Mouse (Mus musculus): Measurements from ENCODE around the gene Rbm47. TPM values are rescaled to one million over a fixed set of nuclear protein-coding genes. Genes with fewer than 3 reads are reported as not detected.

Rbm47 gene
- polyA plus RNA-seq, 1 experiment from 2014 or later: 0.37 TPM

DNA sequence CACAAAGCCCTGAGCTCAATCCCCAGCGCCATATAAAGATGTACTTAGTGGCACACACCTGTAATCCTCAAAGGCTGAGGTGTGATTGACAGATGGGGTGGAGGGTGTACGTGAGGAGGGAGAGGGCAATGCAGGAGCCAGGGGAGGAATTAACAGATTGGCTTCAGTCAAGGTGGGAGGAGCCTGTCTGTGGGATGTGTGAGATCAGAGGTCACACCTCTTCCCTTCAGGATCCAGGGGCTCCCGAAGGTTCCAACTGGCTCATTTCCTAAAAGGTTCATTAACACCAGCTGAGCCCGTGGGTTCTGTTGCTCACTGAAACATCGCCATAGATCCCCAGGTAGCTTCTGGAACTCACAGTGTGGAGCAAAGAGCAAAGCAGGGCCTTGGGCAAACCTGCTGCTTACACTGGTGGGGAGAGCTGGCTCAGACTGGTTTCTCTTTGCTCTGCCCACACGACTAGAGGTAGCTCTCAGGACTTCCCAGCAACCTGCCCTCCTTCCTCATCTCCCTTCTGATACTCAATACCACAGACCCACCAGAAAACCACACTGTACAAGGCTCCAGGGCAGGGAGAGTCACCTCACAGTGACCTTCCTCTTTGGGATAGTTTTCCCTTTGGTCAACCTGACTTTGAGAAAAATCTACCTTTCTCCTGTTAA is 33.2 kb downstream of the Rbm47 start:
- Histone ChIP-seq H3K4me2 (ENCODE audit: low read depth, low read length) (no peak overlapping the region), H3K4me3 (ENCODE audit: low read depth, low read length) (no peak overlapping the region), H3K9ac (replicated peaks; ENCODE audit: low read depth, low read length) (no peak overlapping the region), H3K27me3 (ENCODE audit: control insufficient read depth, insufficient read depth, low read length) (no peaks in the 10 kb centered on the region), H3K4me1 (ENCODE audit: control insufficient read depth, insufficient read depth, low read length) (no peaks in the 10 kb centered on the region), H3K36me3 (ENCODE audit: control insufficient read depth, insufficient read depth, low read length) (no peaks in the 10 kb centered on the region), H3K27ac (ENCODE audit: low read depth, low read length) (no peak overlapping the region), H3K9me3 (ENCODE audit: control insufficient read depth, low read length) (no peaks in the 10 kb centered on the region)
- WGBS: 29% methylated on average over 6 of the region's 6 CpGs
- no peak for ATAC-seq (ENCODE audit: low read depth)

DNA sequence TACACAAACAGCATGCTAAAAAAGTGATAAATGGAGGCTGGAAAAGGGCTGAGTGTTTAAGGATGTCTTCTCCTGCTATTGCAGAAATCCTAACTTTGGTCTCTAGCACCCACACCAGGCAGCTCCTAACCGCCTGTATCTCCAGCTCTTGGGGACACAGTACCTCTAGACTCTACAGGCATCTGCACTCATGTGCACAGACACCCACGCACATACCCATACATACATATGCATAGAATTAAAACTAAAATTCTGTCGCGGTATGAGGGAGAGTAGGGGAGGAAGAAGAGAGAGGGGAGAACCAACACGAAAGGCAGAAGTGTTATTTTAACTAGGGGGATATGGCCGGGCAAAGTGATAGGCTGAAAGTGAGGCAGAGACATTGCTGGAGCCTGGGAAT is 33.7 kb downstream of the Rbm47 start:
- Histone ChIP-seq H3K36me3 (ENCODE audit: control insufficient read depth, insufficient read depth, low read length) (no peaks in the 10 kb centered on the region), H3K27ac (ENCODE audit: low read depth, low read length) (no peak overlapping the region), H3K4me1 (ENCODE audit: control insufficient read depth, insufficient read depth, low read length) (no peaks in the 10 kb centered on the region), H3K4me3 (ENCODE audit: low read depth, low read length) (no peak overlapping the region), H3K4me2 (ENCODE audit: low read depth, low read length) (no peak overlapping the region), H3K27me3 (ENCODE audit: control insufficient read depth, insufficient read depth, low read length) (no peaks in the 10 kb centered on the region), H3K9ac (replicated peaks; ENCODE audit: low read depth, low read length) (no peak overlapping the region), H3K9me3 (ENCODE audit: control insufficient read depth, low read length) (no peaks in the 10 kb centered on the region)
- WGBS: 71% methylated on average over 6 of the region's 6 CpGs
- no peak for ATAC-seq (ENCODE audit: low read depth)

DNA sequence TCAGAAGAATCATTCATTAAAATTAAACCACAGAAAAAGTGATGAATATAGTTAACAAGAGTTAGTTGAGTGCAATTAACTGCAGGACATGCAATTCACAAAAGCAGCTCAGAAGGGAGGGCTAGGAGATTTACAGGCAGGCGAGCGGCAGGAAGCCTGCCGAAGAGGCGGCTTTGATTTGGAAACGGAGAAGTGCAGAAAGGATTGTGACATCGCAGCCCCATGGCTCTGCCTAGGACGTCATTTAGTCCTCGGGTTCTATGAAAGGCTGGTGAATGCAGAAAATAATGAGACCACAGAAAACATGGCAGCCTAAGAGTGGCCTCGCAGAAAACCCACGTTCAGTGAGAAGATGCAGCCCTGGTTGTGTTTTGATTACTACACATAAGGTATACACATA is 34.3 kb downstream of the Rbm47 start:
- no peak for ATAC-seq (ENCODE audit: low read depth)
- H3K4me3 ChIP-seq (ENCODE audit: low read depth, low read length): no peak overlapping the region
- H3K27me3 ChIP-seq (ENCODE audit: control insufficient read depth, insufficient read depth, low read length): no peaks in the 10 kb centered on the region
- WGBS: 11% methylated on average over 10 of the region's 10 CpGs
- no peak overlapping the region for H3K4me2 ChIP-seq (ENCODE audit: low read depth, low read length)
- H3K36me3 ChIP-seq (ENCODE audit: control insufficient read depth, insufficient read depth, low read length): no peaks in the 10 kb centered on the region
- H3K9me3 ChIP-seq (ENCODE audit: control insufficient read depth, low read length): no peaks in the 10 kb centered on the region
- no peaks in the 10 kb centered on the region for H3K4me1 ChIP-seq (ENCODE audit: control insufficient read depth, insufficient read depth, low read length)
- no peak overlapping the region for H3K27ac ChIP-seq (ENCODE audit: low read depth, low read length)
- H3K9ac ChIP-seq (replicated peaks; ENCODE audit: low read depth, low read length): no peak overlapping the region

DNA sequence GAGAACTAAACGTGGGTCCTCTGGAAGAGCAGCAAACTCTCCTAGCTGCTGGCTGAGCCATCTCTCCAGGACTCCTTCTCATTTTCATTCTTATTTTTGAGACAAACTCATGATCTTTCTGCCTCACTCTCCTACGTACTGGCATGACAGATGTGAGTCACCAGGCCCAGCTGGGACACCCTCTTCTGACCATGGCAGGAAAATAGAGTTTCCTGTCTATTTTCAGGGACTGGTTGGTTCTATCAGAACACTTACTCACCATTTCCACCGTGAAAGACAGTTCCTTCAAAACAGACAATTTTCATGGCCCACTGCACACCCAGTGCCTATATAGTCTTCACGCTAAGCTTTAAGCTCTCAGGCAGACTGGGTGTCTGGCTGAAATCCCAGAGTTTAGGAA is 35.7 kb downstream of the Rbm47 start:
- Histone ChIP-seq H3K4me2 (ENCODE audit: low read depth, low read length) (no peak overlapping the region), H3K4me1 (ENCODE audit: control insufficient read depth, insufficient read depth, low read length) (no peaks in the 10 kb centered on the region), H3K9ac (replicated peaks; ENCODE audit: low read depth, low read length) (no peak overlapping the region), H3K9me3 (ENCODE audit: control insufficient read depth, low read length) (no peaks in the 10 kb centered on the region), H3K27ac (ENCODE audit: low read depth, low read length) (no peak overlapping the region), H3K36me3 (ENCODE audit: control insufficient read depth, insufficient read depth, low read length) (no peaks in the 10 kb centered on the region), H3K27me3 (ENCODE audit: control insufficient read depth, insufficient read depth, low read length) (no peaks in the 10 kb centered on the region), H3K4me3 (ENCODE audit: low read depth, low read length) (no peak overlapping the region)
- ATAC-seq (ENCODE audit: low read depth): no peak
- WGBS: 58% methylated on average over 4 of the region's 4 CpGs

DNA sequence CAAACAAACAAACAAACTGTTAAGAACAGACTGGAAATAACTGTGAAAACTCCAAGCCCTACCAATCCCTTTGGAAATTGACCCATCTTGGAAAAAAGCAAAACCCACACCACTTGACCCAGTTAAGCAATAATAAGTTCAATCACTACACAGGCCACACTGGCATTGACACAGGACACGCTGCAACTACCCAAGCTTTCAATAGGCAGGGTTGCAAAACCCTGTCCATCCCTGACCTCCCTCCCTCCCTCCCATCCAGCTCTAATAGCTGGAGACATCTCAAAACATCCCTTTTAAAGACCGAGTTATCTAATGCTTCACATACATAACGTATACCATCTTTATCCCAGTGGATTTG is 37.1 kb downstream of the Rbm47 start:
- no peak overlapping the region for H3K9ac ChIP-seq (replicated peaks; ENCODE audit: low read depth, low read length)
- no peak overlapping the region for H3K4me3 ChIP-seq (ENCODE audit: low read depth, low read length)
- H3K4me1 ChIP-seq (ENCODE audit: control insufficient read depth, insufficient read depth, low read length): no peaks in the 10 kb centered on the region
- H3K4me2 ChIP-seq (ENCODE audit: low read depth, low read length): no peak overlapping the region
- WGBS: 80% methylated on average over 3 of the region's 3 CpGs
- ATAC-seq (ENCODE audit: low read depth): no peak
- H3K36me3 ChIP-seq (ENCODE audit: control insufficient read depth, insufficient read depth, low read length): no peaks in the 10 kb centered on the region
- H3K27ac ChIP-seq (ENCODE audit: low read depth, low read length): no peak overlapping the region
- no peaks in the 10 kb centered on the region for H3K27me3 ChIP-seq (ENCODE audit: control insufficient read depth, insufficient read depth, low read length)
- no peaks in the 10 kb centered on the region for H3K9me3 ChIP-seq (ENCODE audit: control insufficient read depth, low read length)

DNA sequence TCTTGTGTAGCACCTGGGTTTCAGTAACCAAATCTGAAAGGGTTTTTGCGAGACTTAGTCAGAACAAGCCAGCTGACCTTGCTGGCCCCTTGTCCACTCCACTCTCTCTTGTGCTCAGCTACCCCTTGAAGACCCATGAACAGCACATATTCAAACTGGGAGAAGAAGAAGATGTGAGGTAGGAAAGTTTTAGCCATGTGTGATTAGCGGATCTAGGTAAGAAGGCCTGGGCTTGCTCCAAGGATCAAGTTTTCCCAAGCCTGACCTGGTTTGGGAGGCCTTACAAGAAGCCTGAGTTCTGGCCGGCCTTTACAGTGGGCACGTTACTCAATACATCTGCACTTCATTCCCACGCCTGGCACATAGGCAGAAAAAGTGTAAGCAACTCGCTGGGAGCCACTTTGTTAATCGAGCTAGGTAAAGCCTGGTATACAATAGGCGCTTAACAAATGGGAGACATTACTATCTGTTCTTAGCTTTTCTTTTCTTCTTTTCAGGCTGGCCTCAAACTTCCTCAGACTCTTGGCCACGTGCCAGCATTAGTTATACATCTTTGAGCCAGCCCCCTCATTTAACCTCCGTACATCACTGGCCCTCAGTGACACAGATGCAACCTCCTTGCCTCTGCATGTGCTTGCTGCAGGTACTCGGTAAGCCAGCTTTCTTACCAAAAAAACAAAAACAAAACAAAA is 37.6 kb downstream of the Rbm47 start:
- no peaks in the 10 kb centered on the region for H3K27me3 ChIP-seq (ENCODE audit: control insufficient read depth, insufficient read depth, low read length)
- 57% methylated on average over 11 of the region's 11 CpGs for WGBS
- no peaks in the 10 kb centered on the region for H3K9me3 ChIP-seq (ENCODE audit: control insufficient read depth, low read length)

DNA sequence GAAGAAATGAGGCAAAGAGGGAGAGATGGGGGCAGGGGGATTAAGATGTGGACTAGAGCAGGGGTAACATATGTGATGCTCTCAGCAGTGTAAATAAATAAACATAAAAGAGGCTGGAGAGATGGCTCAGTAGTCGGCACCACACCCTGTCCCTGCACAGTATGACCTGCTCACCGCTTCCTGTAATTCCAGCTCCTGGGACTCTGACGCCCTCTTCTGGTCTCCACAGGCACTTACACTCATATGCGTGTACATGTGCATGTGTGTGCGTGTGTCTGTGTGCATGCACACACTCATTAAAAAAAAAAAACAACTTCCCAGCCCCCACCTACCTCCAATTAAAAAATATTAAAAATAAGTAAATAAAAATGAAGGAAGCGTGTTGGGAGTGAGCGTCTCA is 38.3 kb downstream of the Rbm47 start:
- no peak for ATAC-seq (ENCODE audit: low read depth)
- Histone ChIP-seq H3K4me3 (ENCODE audit: low read depth, low read length) (no peak overlapping the region), H3K4me1 (ENCODE audit: control insufficient read depth, insufficient read depth, low read length) (no peaks in the 10 kb centered on the region), H3K9ac (replicated peaks; ENCODE audit: low read depth, low read length) (no peak overlapping the region), H3K27me3 (ENCODE audit: control insufficient read depth, insufficient read depth, low read length) (no peaks in the 10 kb centered on the region), H3K27ac (ENCODE audit: low read depth, low read length) (no peak overlapping the region), H3K36me3 (ENCODE audit: control insufficient read depth, insufficient read depth, low read length) (no peaks in the 10 kb centered on the region), H3K9me3 (ENCODE audit: control insufficient read depth, low read length) (no peaks in the 10 kb centered on the region), H3K4me2 (ENCODE audit: low read depth, low read length) (no peak overlapping the region)
- 96% methylated on average over 7 of the region's 7 CpGs for WGBS

More for the DNA sequence above, 37.6 kb downstream of the Rbm47 start:
- Histone ChIP-seq H3K27ac (ENCODE audit: low read depth, low read length) (no peak overlapping the region), H3K36me3 (ENCODE audit: control insufficient read depth, insufficient read depth, low read length) (no peaks in the 10 kb centered on the region), H3K4me2 (ENCODE audit: low read depth, low read length) (no peak overlapping the region), H3K9ac (replicated peaks; ENCODE audit: low read depth, low read length) (no peak overlapping the region), H3K4me3 (ENCODE audit: low read depth, low read length) (no peak overlapping the region), H3K4me1 (ENCODE audit: control insufficient read depth, insufficient read depth, low read length) (no peaks in the 10 kb centered on the region)
- ATAC-seq (ENCODE audit: low read depth): no peak

DNA sequence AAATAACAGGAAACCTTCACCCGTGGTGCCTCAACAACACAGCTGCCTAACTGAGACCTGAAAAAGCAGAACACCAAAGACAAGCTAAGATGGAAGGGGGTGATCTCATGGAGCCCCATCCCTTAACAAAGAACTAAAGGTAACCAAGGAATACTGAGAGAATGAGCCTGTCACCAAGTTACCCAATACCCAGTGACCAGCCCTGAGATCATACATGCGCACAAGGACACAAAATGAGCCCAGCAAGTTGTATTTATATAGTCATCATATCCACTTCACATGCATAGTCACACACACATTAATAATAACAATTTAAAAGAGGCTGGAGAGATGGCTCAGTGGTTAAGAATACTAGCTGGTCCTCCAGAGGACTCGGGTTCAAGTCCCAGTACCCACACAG is 44.0 kb downstream of the Rbm47 start:
- Histone ChIP-seq H3K27ac (ENCODE audit: low read depth, low read length) (no peak overlapping the region), H3K9ac (replicated peaks; ENCODE audit: low read depth, low read length) (no peak overlapping the region), H3K4me3 (ENCODE audit: low read depth, low read length) (no peak overlapping the region), H3K27me3 (ENCODE audit: control insufficient read depth, insufficient read depth, low read length) (no peaks in the 10 kb centered on the region), H3K9me3 (ENCODE audit: control insufficient read depth, low read length) (no peaks in the 10 kb centered on the region), H3K4me1 (ENCODE audit: control insufficient read depth, insufficient read depth, low read length) (no peaks in the 10 kb centered on the region), H3K4me2 (ENCODE audit: low read depth, low read length) (no peak overlapping the region), H3K36me3 (ENCODE audit: control insufficient read depth, insufficient read depth, low read length) (no peaks in the 10 kb centered on the region)
- 93% methylated on average over 3 of the region's 3 CpGs for WGBS
- ATAC-seq (ENCODE audit: low read depth): no peak

DNA sequence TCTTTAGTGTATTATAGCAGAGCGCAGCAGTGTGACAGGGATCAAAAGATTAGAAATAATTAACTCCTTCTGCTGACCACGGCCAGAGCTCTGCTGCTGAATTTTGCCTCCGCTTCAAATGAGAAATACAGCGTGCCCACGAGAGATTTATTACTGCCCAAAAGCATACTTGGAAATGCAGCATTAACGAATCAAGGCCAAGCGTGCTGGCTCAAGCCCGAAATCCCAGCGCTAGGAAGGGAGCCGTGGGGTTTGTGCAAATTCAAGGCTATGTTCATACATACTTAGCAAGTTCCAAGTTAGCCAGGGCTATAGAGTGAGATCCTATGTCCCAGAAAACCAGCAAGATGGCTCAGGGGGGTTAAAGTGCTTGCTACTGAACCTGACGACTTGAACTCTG is 47.5 kb downstream of the Rbm47 start:
- H3K4me2 ChIP-seq (ENCODE audit: low read depth, low read length): no peak overlapping the region
- WGBS: 82% methylated on average over 11 of the region's 11 CpGs
- H3K9ac ChIP-seq (replicated peaks; ENCODE audit: low read depth, low read length): no peak overlapping the region
- H3K4me1 ChIP-seq (ENCODE audit: control insufficient read depth, insufficient read depth, low read length): no peaks in the 10 kb centered on the region
- H3K27ac ChIP-seq (ENCODE audit: low read depth, low read length): no peak overlapping the region
- H3K27me3 ChIP-seq (ENCODE audit: control insufficient read depth, insufficient read depth, low read length): no peaks in the 10 kb centered on the region
- no peaks in the 10 kb centered on the region for H3K36me3 ChIP-seq (ENCODE audit: control insufficient read depth, insufficient read depth, low read length)
- H3K9me3 ChIP-seq (ENCODE audit: control insufficient read depth, low read length): no peaks in the 10 kb centered on the region
- H3K4me3 ChIP-seq (ENCODE audit: low read depth, low read length): no peak overlapping the region
- no peak for ATAC-seq (ENCODE audit: low read depth)

Data from neural tube, embryonic 14.5 days (tissue).